Mouse (Mus musculus): ENCODE results near the gene Oas1d. TPM values are rescaled to one million over a fixed set of nuclear protein-coding genes. Genes with fewer than 3 reads are reported as not detected.

Gene Oas1d
- not detected for total RNA-seq (2023)

GRCm38 (mm10) chr5:120914204-120914603, at the start of gene Oas1d:
Gene Oas1d, plus strand, starts transcription at chr5:120914536.

GRCm38 (mm10) chr5:120887413-120887812, 26.9 kb upstream of the Oas1d start, which contains the start of gene Oas1g:
Gene Oas1g, minus strand, starts transcription at chr5:120887613.

GRCm38 (mm10) chr5:120906791-120907733, 7.3 kb upstream of the Oas1d start, which contains the start of gene Oas1a:
Gene Oas1a, minus strand, starts transcription at chr5:120907521.

Other genes starting within 250 kb of the Oas1d start
- 1 to 10 TPM in 1 of 2 experiments, under 1 TPM in 1; 0.49 to 1.1 TPM for gene Dtx1, start 202.6 kb upstream of the Oas1d start, total RNA-seq (2023)
- 1 to 10 TPM; 3.2 to 7.8 TPM for gene Oas2, start 164.7 kb upstream of the Oas1d start, total RNA-seq (2023)
- 10 to 100 TPM; 10.8 to 13.8 TPM for gene Oas3, start 136.9 kb upstream of the Oas1d start, total RNA-seq (2023)
- gene Oas1e, start 119.0 kb upstream of the Oas1d start, total RNA-seq (2023), result not detected
- 1 to 10 TPM; 2.9 to 3.0 TPM for gene Oas1c, start 102.0 kb upstream of the Oas1d start, total RNA-seq (2023)
- gene Oas1f, start 67.2 kb upstream of the Oas1d start, total RNA-seq (2023), result not detected
- gene Oas1h, start 53.1 kb upstream of the Oas1d start, total RNA-seq (2023), result not detected
- gene Oas1g, start 26.9 kb upstream of the Oas1d start, total RNA-seq (2023), result 1 to 10 TPM in 1 of 2 experiments, under 1 TPM in 1; 0.86 to 1.8 TPM
- 1 to 10 TPM; 6.6 to 9.2 TPM for gene Oas1a, start 7.0 kb upstream of the Oas1d start, total RNA-seq (2023)
- under 1 TPM in 1 of 2 experiments, not detected in 1; 0.31 TPM for gene Rph3a, start 95.6 kb downstream of the Oas1d start, total RNA-seq (2023)

All from neutrophil, adult 59 days (primary cell).